Mouse (Mus musculus): ENCODE data around the gene Gm2022.
"Not testable (repeated sequence)": the region's sequence is repeated elsewhere in the genome, so short reads cannot be mapped to it uniquely, and the experiment has no call there.

- TF ChIP-seq CTCF (IDR thresholded peaks at IDR 0.05; ENCODE audit: extremely low read depth, insufficient read depth, insufficient read length, insufficient replicate concordance); POLR2A (IDR thresholded peaks at IDR 0.05; ENCODE audit: low read depth, low read length): not testable (repeated sequence)
These were observed 39.1 kb upstream of the Gm2022 start for GRCm38 (mm10) chr12:87856067-87856466.
